Mouse (Mus musculus): ENCODE results near the gene Zeb2.

The Zeb2 gene

DNA sequence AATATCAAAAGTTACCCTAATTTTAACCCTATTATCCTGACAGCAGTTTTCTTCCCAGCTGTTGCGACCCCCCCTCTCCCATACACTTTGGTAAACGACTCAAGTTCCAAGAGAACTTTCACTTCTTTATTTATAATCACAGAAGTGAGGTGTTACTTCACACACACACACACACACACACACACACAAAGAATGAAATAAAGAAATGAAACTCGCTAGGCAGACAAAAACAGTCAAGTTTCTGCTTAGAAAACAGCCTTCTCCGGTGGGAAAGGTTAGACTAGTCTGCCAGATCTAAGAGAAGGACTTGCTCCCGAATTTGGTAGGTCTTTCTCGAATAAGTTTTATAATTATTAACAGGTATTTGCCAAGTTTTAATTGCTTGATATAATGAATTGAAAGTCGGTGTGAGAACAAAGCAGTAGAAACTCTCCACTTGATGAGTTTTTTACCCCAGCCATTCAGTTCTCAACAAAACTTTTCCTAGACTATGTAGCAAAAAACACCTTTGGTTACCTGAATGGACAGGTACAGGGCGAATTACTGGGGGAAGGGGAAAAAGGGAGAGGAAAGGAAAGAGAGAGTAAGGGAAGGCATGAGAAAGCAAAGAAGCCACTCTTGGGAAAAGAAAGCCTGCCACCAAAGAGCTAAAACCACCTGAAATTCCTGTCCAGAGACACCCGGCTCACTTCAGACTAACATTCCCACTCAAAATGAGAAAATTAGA, 5.0 kb downstream of the Zeb2 start:
- DNase-seq, result peak; percentile 23

DNA sequence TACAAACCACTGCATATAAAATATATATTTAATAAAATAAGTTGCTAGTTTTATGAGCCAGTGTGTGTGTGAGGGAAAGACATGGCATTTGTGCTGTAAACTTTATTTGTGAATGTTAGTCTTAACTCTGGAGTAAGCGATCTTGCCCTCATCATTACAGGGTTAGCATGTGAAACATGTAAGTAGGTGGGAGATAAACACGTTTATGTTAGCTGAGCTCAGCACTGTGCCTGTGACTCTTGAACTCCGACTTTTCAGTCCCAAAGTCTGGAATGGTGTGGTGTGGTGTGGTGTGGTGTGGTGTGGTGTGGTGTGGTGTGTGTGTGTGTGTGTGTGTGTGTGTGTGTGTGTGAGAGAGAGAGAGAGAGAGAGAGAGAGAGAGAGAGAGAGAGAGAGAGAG, 5.6 kb downstream of the Zeb2 start:
- DNase-seq, result peak; percentile 32

DNA sequence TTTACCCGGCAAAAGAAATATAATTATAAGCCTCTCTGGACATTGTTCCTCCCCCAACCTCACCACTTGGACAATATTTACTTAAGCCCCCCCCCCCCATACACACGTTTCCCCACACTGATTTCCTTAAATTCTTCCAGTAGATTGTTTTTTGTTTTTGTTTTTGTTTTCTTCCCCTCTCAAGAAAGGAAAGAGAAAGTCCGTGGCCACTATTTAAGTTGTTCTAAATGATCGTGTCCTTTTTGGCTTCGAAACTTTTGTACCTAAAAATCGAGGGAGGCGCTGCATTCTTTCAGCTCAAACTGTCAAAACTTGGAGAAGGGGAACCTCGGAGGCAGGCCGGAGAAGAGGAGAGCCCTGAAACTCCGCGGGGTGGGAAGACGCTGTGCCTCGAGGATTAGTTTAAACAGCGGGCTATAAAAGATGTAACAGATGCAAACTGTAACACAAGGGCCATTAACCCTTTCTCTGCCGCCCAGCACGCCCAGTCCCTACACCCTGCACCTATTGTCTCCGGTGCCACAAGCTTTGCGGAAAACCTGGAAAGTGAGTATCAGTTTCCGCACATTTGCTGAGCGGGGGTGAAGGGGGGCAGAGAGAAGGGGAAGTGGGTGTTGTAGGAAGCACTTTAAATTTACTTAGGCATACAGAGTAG, 6.3 kb downstream of the Zeb2 start:
- DNase-seq, result peak; percentile 76

DNA sequence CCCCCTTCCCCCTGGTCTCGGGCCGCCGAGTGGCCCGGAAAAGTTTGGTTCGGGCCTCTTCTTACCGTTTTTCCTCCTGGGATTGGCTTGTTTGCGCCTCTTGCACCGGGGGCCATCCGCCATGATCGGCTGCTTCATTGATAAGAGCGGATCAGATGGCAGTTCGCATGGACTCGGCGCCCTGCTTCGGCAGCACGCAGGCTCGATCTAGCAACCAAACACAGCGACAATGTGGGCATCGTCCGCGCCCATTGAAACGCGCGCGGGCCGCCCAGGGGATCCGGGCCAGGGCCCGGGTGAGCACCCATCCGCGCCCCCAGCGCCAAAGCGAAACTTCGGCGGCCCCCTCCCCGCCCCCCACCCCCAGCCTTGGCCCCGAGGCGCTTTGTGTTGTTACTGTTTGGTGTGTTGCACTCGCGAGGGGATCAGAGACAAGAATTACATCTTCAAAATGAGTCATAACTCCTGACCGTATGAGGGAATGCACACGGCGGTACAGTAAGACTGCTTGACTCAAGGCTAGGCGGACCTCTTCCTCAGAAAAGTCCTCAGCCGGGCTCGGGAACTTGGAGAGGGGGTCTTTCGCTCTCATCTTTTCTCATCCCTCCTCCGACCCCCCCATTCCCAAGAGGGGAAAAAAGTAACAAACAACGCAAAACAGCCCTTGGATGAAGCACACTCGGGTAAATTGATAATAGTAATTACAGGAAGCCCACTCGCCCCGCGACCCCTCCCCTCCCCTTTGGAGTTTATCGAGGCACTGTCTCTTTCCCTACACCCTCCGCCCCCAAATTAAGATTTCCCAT, 7.0 kb downstream of the Zeb2 start:
- peak; percentile 69 for DNase-seq

DNA sequence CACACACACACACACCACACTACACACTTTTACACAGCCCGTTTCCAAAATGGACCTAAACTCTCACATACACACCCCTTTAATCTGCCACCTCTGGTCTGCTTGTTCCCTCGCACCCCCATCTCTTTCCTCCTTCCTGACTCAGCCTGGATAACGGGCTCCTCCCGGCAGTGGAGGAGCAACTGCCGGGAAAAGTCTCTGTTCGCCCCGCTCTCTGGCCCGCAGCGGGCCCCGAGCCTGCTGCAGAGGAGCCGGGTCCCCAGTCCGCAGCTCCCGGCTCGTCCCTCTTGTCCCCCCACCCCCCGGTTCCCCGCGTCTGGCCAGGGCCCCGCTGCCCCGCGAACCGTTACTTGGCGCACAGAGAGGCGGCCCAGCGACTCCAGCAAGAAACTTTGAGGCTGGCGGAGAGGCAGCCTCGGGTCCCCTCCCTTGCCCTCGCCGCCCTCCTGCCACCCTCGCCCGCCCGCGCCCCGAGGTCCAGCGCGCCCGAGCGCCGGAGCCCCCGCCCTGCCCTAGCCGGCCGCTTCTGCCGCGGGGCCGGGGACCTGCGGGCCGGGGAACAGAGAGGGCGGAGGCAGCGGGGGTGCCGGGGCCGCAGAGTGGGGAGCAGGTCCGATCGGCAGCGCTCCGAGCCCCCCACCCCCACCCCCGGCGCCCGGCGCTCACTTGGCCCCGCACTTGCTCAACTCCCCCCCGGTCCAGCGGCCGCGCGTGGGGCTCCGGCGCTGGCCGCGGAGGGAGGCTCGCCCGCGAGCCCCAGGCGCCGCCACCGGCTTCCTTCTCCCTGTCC, 7.8 kb downstream of the Zeb2 start:
- peak; percentile 58 for DNase-seq

DNA sequence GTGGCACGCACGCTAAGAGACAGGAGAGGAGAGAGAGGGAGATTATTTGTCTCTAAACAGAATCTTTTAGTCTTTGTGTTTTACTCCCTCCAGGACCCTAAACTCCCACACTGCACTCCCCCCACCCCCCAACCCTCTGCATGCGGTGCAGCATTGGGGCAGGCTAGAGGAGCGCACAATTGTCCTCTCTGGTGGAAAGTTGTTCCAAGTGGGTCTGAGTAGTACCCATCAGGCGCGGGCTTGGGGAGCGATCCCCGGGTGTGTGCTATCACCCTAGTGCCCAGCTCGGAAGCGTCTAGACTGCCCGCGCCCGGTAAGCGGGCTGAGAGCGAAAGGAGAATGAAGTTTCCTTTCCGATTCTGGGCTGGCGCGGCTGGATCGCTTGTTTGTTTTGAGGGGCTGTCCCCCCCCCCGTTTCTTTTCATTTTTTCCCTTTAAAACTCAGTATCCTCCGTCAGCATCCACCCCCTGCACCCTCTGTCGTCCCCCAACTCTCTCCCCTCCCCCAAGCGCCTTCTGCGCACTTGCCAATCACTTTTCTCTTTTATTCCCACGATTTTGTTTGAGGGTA, 8.6 kb downstream of the Zeb2 start:
- DNase-seq, result peak; percentile 67

DNA sequence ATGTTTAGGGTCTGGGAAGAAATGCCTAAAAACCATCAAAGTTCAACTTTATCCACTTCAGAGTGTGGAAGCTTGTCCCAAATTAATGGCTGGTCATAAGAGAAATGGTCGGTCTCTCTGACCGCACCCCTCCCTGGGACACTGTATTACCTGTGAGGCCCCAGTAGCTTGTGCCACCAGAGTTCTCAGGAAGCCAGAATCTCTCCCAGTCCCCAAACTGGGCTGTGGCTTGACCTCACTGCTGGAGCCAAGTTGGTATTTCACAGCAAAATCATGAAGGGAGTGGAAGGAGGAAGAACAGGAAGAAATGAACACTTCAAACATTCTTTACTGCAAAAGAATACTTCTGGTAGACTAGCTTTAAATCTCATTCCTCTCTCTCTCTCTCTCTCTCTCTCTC, 9.6 kb downstream of the Zeb2 start:
- DNase-seq, result no peak

DNA sequence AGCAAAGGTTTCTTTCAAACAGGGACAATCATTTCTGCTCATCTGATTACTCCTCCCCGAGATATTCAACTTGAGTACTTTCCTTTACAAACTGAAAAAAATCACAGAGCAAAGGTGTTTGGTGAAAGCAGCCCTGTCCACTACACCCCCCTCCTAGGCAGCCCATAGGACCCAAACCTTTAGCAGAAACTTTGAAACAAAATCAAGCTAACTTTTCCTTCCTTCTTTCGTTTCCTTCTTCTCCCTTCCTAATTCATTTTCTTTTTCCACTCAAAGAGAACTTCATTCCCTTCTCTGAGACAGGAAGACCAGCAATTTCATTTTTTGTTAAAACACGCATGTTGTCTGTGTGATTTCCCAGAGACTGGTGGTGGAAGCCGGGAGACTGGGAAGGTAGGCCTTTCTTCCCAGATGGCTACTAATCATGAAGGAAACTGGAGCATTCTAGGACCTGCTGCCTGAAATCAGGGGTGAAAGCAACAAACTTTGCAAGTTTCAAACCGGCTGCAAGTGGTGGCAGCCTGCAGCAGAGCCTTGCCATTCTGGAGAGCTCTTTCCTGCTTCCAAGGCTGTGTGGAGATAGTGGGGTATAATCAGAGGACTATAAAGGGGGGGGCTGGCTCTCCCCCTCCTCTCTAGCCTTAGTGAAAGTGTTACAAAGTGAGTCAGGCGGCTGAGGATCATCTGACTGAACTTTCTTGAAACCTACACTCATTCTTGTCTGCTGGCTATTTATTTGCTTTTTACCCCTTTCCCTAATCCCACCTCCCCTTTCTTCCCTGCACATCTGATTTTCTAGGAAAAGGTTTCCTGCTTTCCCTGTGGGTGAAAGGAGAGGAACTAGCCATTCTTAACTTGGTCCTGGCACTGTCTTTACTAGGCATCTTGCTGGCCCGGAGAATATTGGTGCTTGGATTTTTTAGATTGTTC, 11.0 kb downstream of the Zeb2 start:
- peak; percentile 57 for DNase-seq

DNA sequence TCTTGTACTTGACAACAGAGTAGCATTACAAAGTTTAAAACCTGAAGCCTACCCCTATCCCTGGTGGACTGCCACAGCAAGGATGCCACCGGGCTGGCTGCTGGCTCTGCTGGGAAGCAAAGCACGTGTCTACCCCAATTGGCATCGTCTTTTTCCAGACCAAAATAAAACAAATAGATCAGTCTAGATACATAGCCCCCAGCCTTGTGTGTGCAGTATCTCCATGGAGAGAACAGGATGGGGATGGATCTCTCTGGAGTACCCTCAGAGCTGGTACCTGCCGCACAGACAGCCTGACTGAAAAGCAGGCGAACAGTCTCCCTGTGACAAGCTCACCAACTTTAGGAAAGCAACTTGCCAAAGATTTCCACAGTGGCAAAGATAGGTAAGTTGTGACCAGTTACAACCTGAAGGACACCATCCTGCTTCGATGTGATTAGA, 11.9 kb downstream of the Zeb2 start:
- no peak for DNase-seq

DNA sequence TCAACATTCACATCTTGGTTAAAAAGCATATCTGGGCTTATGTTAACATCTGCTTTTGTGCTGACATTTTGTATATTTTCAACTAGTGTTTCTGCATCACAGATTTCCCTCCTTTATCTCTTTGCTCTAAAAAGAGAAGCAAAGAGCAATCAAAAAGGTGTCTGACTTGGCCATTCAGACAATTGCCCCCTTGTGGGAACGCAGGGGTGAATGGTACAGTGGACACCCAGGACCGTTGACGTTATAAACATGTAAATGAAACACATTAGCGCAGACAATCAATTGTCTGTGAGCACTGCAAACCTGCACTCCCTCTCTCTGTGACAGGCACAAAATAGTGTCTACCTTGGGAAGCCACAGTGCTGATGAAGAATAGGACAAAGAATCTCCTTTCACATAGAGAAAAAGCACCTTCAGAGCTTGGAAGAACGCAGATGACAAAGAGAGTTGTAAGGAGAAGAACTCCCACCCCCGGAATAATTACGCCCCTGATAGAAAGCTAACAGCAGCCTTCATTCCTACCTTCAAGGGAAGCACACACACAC, 12.6 kb downstream of the Zeb2 start:
- no peak for DNase-seq

DNA sequence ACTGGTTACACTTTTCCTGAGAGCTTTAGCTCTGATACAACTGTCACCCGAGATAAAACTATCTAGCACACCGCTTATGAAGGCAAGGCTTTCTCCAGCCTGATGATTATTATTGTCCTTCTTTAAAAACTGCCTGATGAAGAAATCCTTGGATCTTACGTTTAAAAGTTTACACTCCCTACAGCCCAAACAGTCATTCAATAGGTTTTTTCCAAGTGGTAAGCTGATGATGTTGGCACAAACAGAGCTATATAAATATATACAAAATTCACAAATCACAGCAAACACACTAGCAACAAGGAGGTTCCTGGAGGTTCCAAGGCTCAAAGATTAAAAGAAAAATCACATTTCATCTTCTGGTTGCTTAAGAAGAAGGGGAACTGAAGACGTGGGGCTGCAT, 13.1 kb downstream of the Zeb2 start:
- no peak for DNase-seq

DNA sequence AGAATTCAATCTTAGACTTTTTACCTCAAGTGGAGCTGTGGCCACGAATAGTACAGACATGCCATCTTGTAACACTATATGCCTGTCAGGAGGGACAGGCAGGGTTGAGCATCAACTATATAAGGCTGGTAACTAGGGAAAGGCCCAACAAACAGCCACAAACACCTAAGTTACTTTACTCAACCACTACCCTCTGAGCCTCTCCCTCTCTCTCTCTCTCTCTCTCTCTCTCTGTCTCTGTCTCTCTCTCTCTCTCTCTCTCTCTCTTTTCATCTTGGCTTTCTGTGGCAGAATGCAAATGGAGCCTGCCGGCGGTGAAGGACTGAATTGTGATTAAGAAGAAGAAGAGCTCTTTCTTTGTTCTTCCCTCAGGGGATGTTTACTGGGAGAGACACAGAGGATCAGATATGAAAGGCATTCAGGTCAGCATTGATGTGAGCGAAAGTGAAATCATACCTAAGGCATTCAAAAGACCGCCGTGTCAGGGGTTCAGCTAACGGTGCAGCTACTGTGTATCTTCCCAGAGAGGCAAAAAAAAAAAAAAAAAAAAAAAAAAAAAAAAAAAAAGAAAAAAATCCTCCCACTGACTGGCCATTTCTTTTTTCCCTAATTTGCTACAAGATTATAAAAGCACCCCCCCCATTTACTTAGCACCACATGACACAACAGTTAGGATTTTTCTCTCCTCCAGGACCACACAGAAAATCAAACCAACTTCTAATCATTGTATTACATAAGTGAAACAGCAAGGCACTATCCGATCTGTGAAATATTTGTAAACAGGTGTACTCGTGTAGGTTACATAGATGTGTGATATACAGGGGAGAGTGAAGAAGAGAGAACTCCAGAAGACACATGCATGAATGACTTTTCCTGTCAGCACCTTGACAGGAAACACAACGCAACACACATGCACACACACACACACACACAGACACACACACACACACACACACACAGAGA, 13.9 kb downstream of the Zeb2 start:
- DNase-seq, result no peak

DNA sequence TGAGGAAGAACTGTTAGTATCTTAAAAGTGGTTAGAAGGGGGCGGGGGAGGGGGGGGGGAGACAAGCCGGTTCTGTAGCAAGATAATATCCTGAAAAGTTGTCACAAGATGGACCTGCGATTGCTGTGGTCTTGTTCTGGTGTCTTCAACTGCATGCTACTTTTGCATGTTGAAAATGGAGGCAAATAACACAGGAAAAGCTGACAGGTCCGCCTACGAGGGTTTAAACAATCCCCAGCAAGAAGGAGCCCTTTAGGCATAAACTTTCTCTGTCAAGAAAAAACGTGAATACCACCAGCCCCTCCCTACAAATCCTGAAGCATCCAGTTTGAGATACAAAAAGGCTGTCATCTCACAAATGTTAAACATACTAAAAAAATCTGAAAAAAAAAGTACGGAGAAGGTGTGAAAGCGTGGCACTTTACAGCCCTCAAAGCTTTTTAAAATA, 15.0 kb downstream of the Zeb2 start:
- no peak for DNase-seq

DNA sequence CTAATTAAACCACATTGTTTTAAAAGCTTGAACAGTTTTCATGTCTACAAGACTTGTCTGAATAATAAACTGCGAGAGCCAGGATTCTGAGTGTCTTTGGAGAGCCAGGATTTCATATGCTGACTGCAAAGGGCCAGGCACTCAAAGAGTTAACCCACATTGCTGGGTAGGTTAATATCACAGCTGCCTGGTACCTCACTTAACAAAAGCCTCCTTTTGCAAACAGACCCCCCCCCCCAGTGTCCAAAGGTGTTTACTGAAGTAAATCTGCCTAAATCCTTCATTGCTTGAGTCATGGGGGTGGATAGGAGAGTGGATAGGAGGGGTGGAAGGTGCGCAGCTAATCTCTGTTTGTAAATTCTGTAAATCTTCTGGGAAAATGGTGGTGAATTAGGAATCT, 15.6 kb downstream of the Zeb2 start:
- no peak for DNase-seq

DNA sequence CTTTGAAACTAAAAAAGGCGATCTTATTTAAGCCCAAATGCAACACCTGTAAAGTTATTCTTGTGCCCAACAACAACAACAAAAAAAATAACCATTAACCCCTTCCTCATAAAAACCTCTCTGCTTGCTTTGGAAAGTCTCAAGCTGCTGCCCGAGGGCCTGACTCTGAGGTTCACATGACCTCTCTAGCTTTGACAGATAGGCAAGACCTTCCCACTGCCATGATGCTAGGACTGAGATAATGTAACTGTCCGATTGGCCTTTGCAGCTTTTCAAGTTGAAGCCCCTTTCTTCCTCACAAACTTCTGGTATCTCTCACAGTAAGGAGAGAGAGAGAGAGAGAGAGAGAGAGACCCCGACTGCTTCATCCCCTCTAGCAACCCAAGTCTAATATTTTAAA, 16.2 kb downstream of the Zeb2 start:
- DNase-seq, result no peak

DNA sequence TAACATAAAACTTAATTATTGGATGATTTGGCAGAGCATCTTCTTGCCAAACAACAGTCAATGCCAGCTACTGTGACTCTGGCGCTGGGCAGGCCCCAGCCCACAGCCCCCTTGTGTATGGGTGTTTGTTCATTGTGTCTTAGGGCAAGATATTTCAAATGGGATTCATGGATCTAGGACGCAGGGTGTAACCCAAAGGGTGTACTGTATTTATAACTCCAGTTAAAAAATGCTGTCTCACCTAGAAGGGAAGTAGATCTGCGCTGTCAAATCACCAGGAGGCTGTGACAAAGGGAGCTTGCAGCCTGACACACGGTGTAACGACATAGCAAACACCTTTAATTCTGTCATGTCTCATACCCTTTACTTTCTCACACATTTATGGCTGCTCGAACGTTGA, 16.6 kb downstream of the Zeb2 start:
- no peak for DNase-seq

DNA sequence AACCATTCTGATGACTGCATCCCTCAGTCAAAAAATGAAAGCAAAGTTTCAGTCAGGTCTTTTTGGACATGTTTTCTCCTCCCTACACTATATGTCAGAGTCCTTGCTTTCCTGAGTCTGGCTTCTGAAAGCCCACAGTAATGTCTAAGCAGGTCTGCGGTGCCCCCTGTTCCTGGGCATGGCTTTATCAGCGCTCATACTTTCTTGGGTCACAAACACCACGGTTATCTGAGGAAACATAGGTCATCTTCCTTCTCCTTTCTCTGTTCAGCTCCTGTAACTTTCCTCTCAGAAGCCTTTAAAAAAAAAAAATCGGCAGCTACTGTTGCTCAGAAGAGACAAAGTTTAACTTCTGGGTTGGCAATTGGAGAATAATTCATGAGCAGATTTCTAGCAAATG, 17.2 kb downstream of the Zeb2 start:
- no peak for DNase-seq

DNA sequence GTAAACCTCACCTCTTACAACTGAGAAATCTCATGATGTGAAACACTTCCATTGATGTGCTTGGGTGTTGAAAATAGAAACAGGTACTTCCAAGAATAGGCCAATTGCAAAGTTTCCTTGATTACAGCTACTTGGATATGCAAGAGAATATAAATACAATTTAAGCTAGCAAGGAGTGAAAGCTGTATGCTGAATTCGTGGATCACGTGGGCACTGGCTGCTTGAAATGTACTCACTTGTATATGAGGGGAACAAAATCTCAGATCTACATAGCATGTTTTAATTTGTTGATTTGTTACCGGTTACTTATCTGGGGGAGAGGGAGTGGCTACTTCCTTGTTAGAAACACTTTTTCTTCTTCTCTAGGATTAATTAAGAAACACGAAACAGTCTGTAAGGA, 18.1 kb downstream of the Zeb2 start:
- DNase-seq, result no peak

DNA sequence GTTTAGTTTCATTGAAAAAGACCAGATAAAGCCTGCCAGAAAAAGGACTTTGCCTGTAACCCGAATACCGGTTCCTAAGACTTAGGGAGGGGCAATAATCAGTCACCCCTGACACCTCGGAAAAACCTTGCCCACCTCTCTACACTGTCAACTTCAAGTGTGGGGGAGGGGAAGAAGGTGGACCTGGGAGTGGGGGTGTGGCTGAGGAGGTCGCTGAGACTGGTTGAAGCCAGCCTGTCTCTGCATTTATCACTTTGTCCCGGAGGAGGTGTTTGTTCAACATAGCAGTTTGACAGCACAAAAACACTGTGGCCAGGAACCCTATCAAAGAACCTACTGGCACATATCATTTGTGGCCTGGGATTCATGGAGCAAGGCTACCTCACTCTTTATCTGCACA, 19.2 kb downstream of the Zeb2 start:
- peak; percentile 63 for DNase-seq
